17 mouse cellular contexts compared by ENCODE assay signal in the genomic region with DNA sequence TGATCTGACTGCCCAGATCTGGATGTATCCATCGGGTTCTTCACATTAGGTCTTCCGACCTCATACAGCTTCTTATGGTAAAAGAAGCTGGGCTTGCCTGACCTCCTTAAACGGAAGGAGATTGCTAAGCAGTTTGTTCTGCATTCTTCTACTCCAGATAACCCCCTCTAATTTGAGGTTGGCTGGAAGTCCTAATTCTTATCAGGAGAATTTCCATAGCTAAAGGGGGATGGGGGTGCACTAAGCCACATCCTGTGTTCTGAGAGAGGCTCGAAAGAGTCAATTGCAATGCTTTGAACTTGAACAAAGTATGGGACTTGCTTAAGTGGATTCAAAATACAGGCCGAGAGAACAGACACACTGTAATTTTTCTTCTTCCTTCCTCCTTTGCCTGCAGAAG.
DNase-seq lines count a peak whose midpoint lies in the region; ATAC-seq and TF ChIP-seq lines count a peak whose summit lies in the region.
"Had no signal": no experiment of that assay in that cellular context is flagged by ENCODE, and none has a peak within 500 bp of the region (broad histone marks: within the 10 kb centered on the region; RNA-seq: fewer than 3 reads in every experiment).

No protein-coding gene starts in this region.

- TF ChIP-seq POLR2A in thymus, adult 2 months (IDR thresholded peaks at IDR 0.05; ENCODE audit: control insufficient read depth, extremely low read depth, insufficient read depth, low read length, poor library complexity): no peak

- no peak for TF ChIP-seq CTCF in kidney, postnatal 0 days (IDR thresholded peaks at IDR 0.05; ENCODE audit: low read depth)
- TF ChIP-seq CTCF in thymus, adult 2 months (IDR thresholded peaks at IDR 0.05; ENCODE audit: borderline replicate concordance, control insufficient read depth, extremely low read depth, insufficient read depth, low read length, poor library complexity): no peak

- no peak overlapping the region for H3K4me3 ChIP-seq in kidney, postnatal 0 days (replicated peaks; ENCODE audit: low read depth, low read length)
- H3K4me3 ChIP-seq in thymus, adult 2 months (ENCODE audit: control insufficient read depth, insufficient read depth, low read length): no peak overlapping the region
- no peak overlapping the region for H3K4me3 ChIP-seq in midbrain, embryonic 13.5 days (replicated peaks)
- H3K4me3 ChIP-seq: hindbrain, embryonic 12.5 days; left cerebral cortex, adult 2 months; midbrain, embryonic 15.5 days had no signal

- no peaks in the 10 kb centered on the region for H3K9me3 ChIP-seq in kidney, postnatal 0 days (replicated peaks; ENCODE audit: low read length)
- H3K9me3 ChIP-seq in midbrain, embryonic 13.5 days: no peaks in the 10 kb centered on the region
- H3K9me3 ChIP-seq: hindbrain, embryonic 12.5 days; midbrain, embryonic 15.5 days had no signal

- H3K4me2 ChIP-seq in kidney, postnatal 0 days (ENCODE audit: low read length): no peak overlapping the region
- no peak overlapping the region for H3K4me2 ChIP-seq in midbrain, embryonic 13.5 days (replicated peaks)
- H3K4me2 ChIP-seq: hindbrain, embryonic 12.5 days; midbrain, embryonic 15.5 days had no signal

- no peak for ATAC-seq in kidney, postnatal 0 days (replicated peaks; ENCODE audit: low FRiP score, low read depth)
- ATAC-seq in hematopoietic stem cell, adult 5-6 weeks (replicated peaks in 1 of 2; ENCODE audit: insufficient read depth in 1 of 2, low FRiP score in 2 of 2, low TSS enrichment in 1 of 2, low read depth in 1 of 2, poor library complexity in 2 of 2, severe bottlenecking in 2 of 2): peak; percentile 33 to 54
- ATAC-seq in megakaryocyte-erythroid progenitor cell, adult 5-6 weeks (replicated peaks; ENCODE audit: low FRiP score, low TSS enrichment, poor library complexity, severe bottlenecking): 0 out of 2 replicates have a peak, but pooled peaks have one; percentile 18
- no peak for ATAC-seq in midbrain, embryonic 13.5 days
- ATAC-seq: intestine, postnatal 0 days; midbrain, embryonic 15.5 days; Patski had no signal

- no peaks in the 10 kb centered on the region for H3K4me1 ChIP-seq in kidney, postnatal 0 days (replicated peaks; ENCODE audit: insufficient read depth, low read length)
- H3K4me1 ChIP-seq in thymus, adult 2 months (replicated peaks; ENCODE audit: control insufficient read depth, insufficient read depth, low read length): peaks cover 12% of the 10 kb centered on the region
- no peaks in the 10 kb centered on the region for H3K4me1 ChIP-seq in midbrain, embryonic 13.5 days (replicated peaks)
- H3K4me1 ChIP-seq: hindbrain, embryonic 12.5 days; midbrain, embryonic 15.5 days had no signal

- WGBS in kidney, postnatal 0 days: 59% methylated on average over 5 of the region's 5 CpGs
- WGBS in thymus, adult 2 months: 10% methylated on average over 5 of the region's 5 CpGs
- 87% methylated on average over 5 of the region's 5 CpGs for WGBS in midbrain, embryonic 13.5 days

- H3K27ac ChIP-seq in kidney, postnatal 0 days: no peak overlapping the region
- H3K27ac ChIP-seq in thymus, adult 2 months (ENCODE audit: control insufficient read depth, insufficient read depth, low read length): no peak overlapping the region
- no peak overlapping the region for H3K27ac ChIP-seq in midbrain, embryonic 13.5 days
- H3K27ac ChIP-seq: hindbrain, embryonic 12.5 days; left cerebral cortex, adult 2 months; liver, embryonic 14.5 days; midbrain, embryonic 15.5 days had no signal

- no peaks in the 10 kb centered on the region for H3K27me3 ChIP-seq in kidney, postnatal 0 days (ENCODE audit: insufficient read depth, low read length)
- no peaks in the 10 kb centered on the region for H3K27me3 ChIP-seq in thymus, adult 2 months (ENCODE audit: control insufficient read depth, insufficient read depth, low read length)
- no peaks in the 10 kb centered on the region for H3K27me3 ChIP-seq in midbrain, embryonic 13.5 days
- H3K27me3 ChIP-seq: CH12.LX; hindbrain, embryonic 12.5 days; midbrain, embryonic 15.5 days; Patski had no signal

- DNase-seq in kidney, postnatal 0 days (ENCODE audit: low spot score): peak; percentile 47
- DNase-seq in kidney, adult 8-10 months: no peak
- DNase-seq in thymus, postnatal 14 days: peak; percentile 4
- DNase-seq in thymus, adult 2 months: no peak
- no peak for DNase-seq in right cerebral cortex, adult 2 months (ENCODE audit: low spot score in 2 of 2)
- DNase-seq: cerebellum, adult 11-12 months; gastrocnemius, postnatal 25 days had no signal

- no peak overlapping the region for H3K9ac ChIP-seq in kidney, postnatal 0 days (ENCODE audit: low read depth, low read length)
- no peak overlapping the region for H3K9ac ChIP-seq in midbrain, embryonic 13.5 days (replicated peaks)
- H3K9ac ChIP-seq: hindbrain, embryonic 12.5 days; liver, embryonic 14.5 days; midbrain, embryonic 15.5 days had no signal

- H3K36me3 ChIP-seq in kidney, postnatal 0 days (ENCODE audit: insufficient read depth, low read length): no peaks in the 10 kb centered on the region
- H3K36me3 ChIP-seq in thymus, adult 2 months (ENCODE audit: control insufficient read depth, insufficient read depth, low read length): no peaks in the 10 kb centered on the region
- H3K36me3 ChIP-seq in midbrain, embryonic 13.5 days: no peaks in the 10 kb centered on the region
- H3K36me3 ChIP-seq: hindbrain, embryonic 12.5 days; midbrain, embryonic 15.5 days had no signal

Comparison
In these comparisons a context has a peak if more than half of its experiments do, and no peak if none do; other contexts are left out.
1. DNase-seq: peak in kidney, postnatal 0 days (single experiment) and thymus, postnatal 14 days (single experiment); none in kidney, adult 8-10 months (0 of 2), thymus, adult 2 months (single experiment) and right cerebral cortex, adult 2 months (0 of 2).
2. ATAC-seq: peak in hematopoietic stem cell, adult 5-6 weeks (2 of 2) and megakaryocyte-erythroid progenitor cell, adult 5-6 weeks (single experiment); none in kidney, postnatal 0 days (single experiment) and midbrain, embryonic 13.5 days (single experiment).